Mouse (Mus musculus) brain, embryonic 14.5 days (tissue): ENCODE results near the gene Cdc6.

ENCODE experiments used
- CTCF ChIP-seq: fragments of 200-500 bp; IDR thresholded peaks from 2 replicates; pipeline ENCODE4 v1.5.1; 2012; ENCODE audit warnings: inconsistent platforms, mild to moderate bottlenecking, moderate library complexity, borderline replicate concordance; ENCODE audit not compliant: insufficient read depth, insufficient read length; ENCODE audit errors: extremely low read depth
- POLR2A ChIP-seq: fragments of 200-500 bp; IDR thresholded peaks from 2 replicates; pipeline ENCODE4 v1.6.1; 2012; ENCODE audit warnings: mild to moderate bottlenecking, inconsistent platforms, borderline replicate concordance; ENCODE audit not compliant: poor library complexity, insufficient read depth, insufficient read length, severe bottlenecking; ENCODE audit errors: extremely low read depth

DNA sequence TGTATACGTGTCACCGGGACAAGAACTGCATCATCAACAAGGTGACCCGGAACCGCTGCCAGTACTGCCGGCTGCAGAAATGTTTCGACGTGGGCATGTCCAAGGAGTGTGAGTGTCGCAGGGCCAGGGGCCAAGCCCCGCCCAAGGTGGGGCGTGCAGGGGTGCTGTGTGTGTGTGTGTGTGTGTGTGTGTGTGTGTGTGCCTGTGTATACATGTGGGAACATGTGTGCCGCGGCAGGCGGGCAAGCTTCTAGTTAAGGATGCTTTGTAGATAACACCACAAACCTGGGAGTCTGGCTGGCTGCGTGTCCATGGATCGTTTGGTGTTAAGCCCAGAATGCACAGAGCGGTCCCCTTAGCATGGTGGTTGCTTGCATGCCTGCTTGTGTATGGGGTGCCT, 60.5 kb downstream of the Cdc6 start:
- no peak for TF ChIP-seq CTCF
- no peak for TF ChIP-seq POLR2A
